ENCODE assay signal across 8 mouse cellular contexts in the genomic region with DNA sequence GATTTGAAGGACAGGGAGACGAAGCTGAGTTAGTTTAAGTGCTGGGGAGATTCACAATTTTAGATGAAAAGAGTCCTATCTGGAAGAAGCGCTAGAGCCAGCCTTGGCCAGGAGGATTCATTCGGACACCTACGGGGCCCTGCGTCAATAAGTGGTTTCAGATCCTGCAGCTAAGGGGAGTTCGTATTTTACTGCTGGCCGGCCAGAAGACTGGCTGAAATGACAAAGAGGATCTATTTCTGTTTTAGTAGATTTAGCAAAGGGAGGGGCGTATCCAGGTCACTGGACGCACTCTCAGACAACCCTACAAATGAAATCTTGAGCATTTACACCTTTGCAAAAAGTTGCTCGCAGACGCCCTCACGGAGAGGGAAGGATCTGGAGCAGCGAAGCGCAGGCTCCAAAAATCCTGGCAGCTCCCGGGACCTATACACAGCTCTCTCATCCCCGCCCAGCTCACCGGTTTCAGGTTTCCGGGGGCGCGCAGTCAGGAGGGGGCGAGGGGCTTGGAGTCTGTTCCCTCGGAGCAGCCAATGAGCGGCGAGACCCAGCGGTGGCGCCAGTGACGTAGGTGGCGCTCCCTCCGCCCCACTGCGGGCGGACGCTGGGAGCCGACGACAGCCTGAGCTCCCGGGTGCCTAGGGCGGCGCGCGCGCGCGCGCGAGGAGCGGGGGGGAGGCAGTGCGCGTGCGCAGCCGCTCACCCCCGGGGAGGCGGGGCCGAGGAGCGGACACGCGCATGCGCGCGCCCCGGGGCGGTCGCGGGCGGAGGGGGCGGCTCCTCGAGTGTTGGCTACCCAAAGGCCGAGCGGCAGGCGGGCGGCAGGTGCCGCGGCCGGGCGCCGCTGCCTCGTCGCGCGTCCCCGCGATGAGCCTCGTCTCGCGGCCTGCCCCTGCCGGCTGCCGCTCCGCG. TPM values are rescaled to one million over a fixed set of nuclear protein-coding genes. Genes with fewer than 3 reads are reported as not detected.
DNase-seq lines count a peak whose midpoint lies in the region; ATAC-seq and TF ChIP-seq lines count a peak whose summit lies in the region.

A gene (plus strand): TSS at position 809 of the 912 bp plus-strand sequence.

- H3K36me3 ChIP-seq in hindbrain, postnatal 0 days (ENCODE audit: insufficient read depth, low read length), result no peaks in the 10 kb centered on the region

- H3K27me3 ChIP-seq in hindbrain, postnatal 0 days (ENCODE audit: insufficient read depth, low read length), result no peaks in the 10 kb centered on the region

- H3K27ac ChIP-seq in gastrocnemius, adult 2 months, result peak within 1 kb of the TSS; percentile 99
- H3K27ac ChIP-seq in hindbrain, postnatal 0 days, result peak within 1 kb of the TSS; percentile 95
- peak within 1 kb of the TSS; percentile 96 for H3K27ac ChIP-seq in left cerebral cortex, adult 2 months

- peaks cover 13% of the 10 kb centered on the region; the same call in 1 of the 2 replicates for H3K4me1 ChIP-seq in hindbrain, postnatal 0 days (ENCODE audit: insufficient read depth, low read length)

- H3K4me2 ChIP-seq in hindbrain, postnatal 0 days (ENCODE audit: low read depth, low read length), result peak within 1 kb of the TSS; percentile 81

- peak within 1 kb of the TSS; percentile 80 for H3K4me3 ChIP-seq in gastrocnemius, adult 2 months
- peak within 1 kb of the TSS; percentile 96 for H3K4me3 ChIP-seq in hindbrain, postnatal 0 days (ENCODE audit: low read length)
- H3K4me3 ChIP-seq in left cerebral cortex, adult 2 months, result peak within 1 kb of the TSS; percentile 95

- DNase-seq in ZHBTc4 (ENCODE audit: low read depth, low spot score), result peak; percentile 99
- peak; percentile 98 for DNase-seq in gastrocnemius, adult 2 months
- DNase-seq in hindbrain, postnatal 0 days (ENCODE audit: low spot score), result peak; percentile 98
- peak; percentile 97 to 98 for DNase-seq in left cerebral cortex, adult 2 months (ENCODE audit: extremely low spot score in 1 of 2, low spot score in 2 of 2)
- peak; percentile 96 to 97 for DNase-seq in right cerebral cortex, adult 2 months (ENCODE audit: low spot score in 2 of 2)
- DNase-seq in urinary bladder, postnatal 14 days (ENCODE audit: low spot score), result peak; percentile 96

- intact Hi-C loops in gastrocnemius, adult 2 months (cut with DNase I), result no loop called here
- intact Hi-C loops in left cerebral cortex, adult 2 months (cut with DNase I), result loop anchor here (1.0 to 2.0 kb wide), 2 partner anchors 247 to 356 kb away; a partner anchor contains a TSS

- no peak for TF ChIP-seq CTCF in gastrocnemius, adult 2 months (IDR thresholded peaks at IDR 0.05)
- TF ChIP-seq CTCF in hindbrain, postnatal 0 days (IDR thresholded peaks at IDR 0.05; ENCODE audit: low read depth), result no peak
- no peak for TF ChIP-seq CTCF in left cerebral cortex, adult 2 months (IDR thresholded peaks at IDR 0.05)

- WGBS in hindbrain, postnatal 0 days, result 1% methylated on average over 51 of the region's 87 CpGs

- H3K9ac ChIP-seq in hindbrain, postnatal 0 days (replicated peaks; ENCODE audit: low read length), result peak within 1 kb of the TSS; percentile 99

- ATAC-seq in common myeloid progenitor, adult 5-6 weeks (replicated peaks; ENCODE audit: low read depth, poor library complexity, severe bottlenecking), result peak; percentile 94
- peak; percentile 98 for ATAC-seq in hindbrain, postnatal 0 days
- peak; percentile 82 for ATAC-seq in megakaryocyte, adult 5-6 weeks (ENCODE audit: poor library complexity, severe bottlenecking)

- H3K9me3 ChIP-seq in hindbrain, postnatal 0 days (ENCODE audit: low read length), result no peaks in the 10 kb centered on the region

RNA-seq across cellular contexts. Expression of the gene that starts here (rescaled TPM):
- total RNA-seq in common myeloid progenitor, adult 5-6 weeks (2017), result 14.7 and 15.7 TPM in 2 replicates
- 10 to 100 TPM; 24.8 to 29.0 TPM for total RNA-seq in gastrocnemius, adult 2 months (2021)
- 25.3 and 26.5 TPM in 2 replicates for total RNA-seq in hindbrain, postnatal 0 days (2014; rRNA removed)
- 33.2 and 33.6 TPM in 2 replicates for polyA plus RNA-seq in hindbrain, postnatal 0 days (2015; fragmentation: Nextera tagmentation; extraction: Ambion mirVana)
- 10 to 100 TPM; 92.6 to 93.1 TPM for total RNA-seq in left cerebral cortex, adult 2 months (2021)
- 34.9 and 41.4 TPM in 2 replicates for total RNA-seq in megakaryocyte, adult 5-6 weeks (2015)
- total RNA-seq in megakaryocyte, adult 5-6 weeks (2017), result 26.7 and 31.3 TPM in 2 replicates

Comparison
In these comparisons a context has a peak if more than half of its experiments do, and no peak if none do; other contexts are left out.
1. Peak in every context shown above with its lines: DNase-seq, ATAC-seq, H3K4me3 ChIP-seq and H3K27ac ChIP-seq.